Mouse (Mus musculus) limb, embryonic 14.5 days (tissue): ENCODE measurements at regions not wholly inside any gene's neighbourhood (a gene's known extent, or its start where the extent isn't known, plus 50 kb on each side); places are given as distances from the start of the nearest gene placed in this dataset.

ENCODE experiments used
- ATAC-seq: fragments of 200-750 bp; cut with Nextera tagmentation; 2 replicates; pipeline ENCODE4 v1.8.0; 2017; ENCODE audit warnings: low read depth, moderate number of reproducible peaks, moderate TSS enrichment; ENCODE audit not compliant: low FRiP score
- DNase-seq: peaks from one replicate; pipeline ENCODE4 v3.0.0-alpha.2; 2015; ENCODE audit warnings: low spot score
- H3K27ac ChIP-seq: fragments of 300-500 bp; sonication (generic); replicated peaks from 2 replicates; pipeline ENCODE4 v1.5.1; 2014; ENCODE audit warnings: low read depth, mild to moderate bottlenecking, low read length, moderate library complexity, mixed read lengths
- H3K27me3 ChIP-seq: fragments of 300-500 bp; sonication (generic); 2 replicates; pipeline ENCODE4 v1.6.1; 2014; ENCODE audit warnings: low read length, mixed read lengths; ENCODE audit not compliant: control insufficient read depth, insufficient read depth
- H3K36me3 ChIP-seq: fragments of 300-500 bp; sonication (generic); 2 replicates; pipeline ENCODE4 v1.6.1; 2014; ENCODE audit warnings: mild to moderate bottlenecking, low read length, moderate library complexity, mixed read lengths; ENCODE audit not compliant: control insufficient read depth, insufficient read depth
- H3K4me1 ChIP-seq: fragments of 300-500 bp; sonication (generic); 2 replicates; pipeline ENCODE4 v1.6.1; 2014; ENCODE audit warnings: antibody characterized with exemption, low read length, mixed read lengths; ENCODE audit not compliant: control insufficient read depth, insufficient read depth
- H3K4me2 ChIP-seq: fragments of 300-500 bp; sonication (generic); replicated peaks from 2 replicates; pipeline ENCODE4 v1.6.1; 2014; ENCODE audit warnings: low read depth, mild to moderate bottlenecking, low read length, moderate library complexity; ENCODE audit not compliant: severe bottlenecking
- H3K4me3 ChIP-seq: fragments of 300-500 bp; sonication (generic); replicated peaks from 2 replicates; pipeline ENCODE4 v1.5.1; 2014; ENCODE audit warnings: low read length
- H3K9ac ChIP-seq: fragments of 300-500 bp; sonication (generic); 2 replicates; pipeline ENCODE4 v1.6.1; 2014; ENCODE audit warnings: mild to moderate bottlenecking, low read depth, low read length, moderate library complexity; ENCODE audit not compliant: severe bottlenecking
- H3K9me3 ChIP-seq: fragments of 300-500 bp; sonication (generic); 2 replicates; pipeline ENCODE4 v1.6.1; 2016; ENCODE audit warnings: low read length; ENCODE audit not compliant: control insufficient read depth
- POLR2A ChIP-seq: fragments of 200-500 bp; IDR thresholded peaks from 2 replicates; pipeline ENCODE4 v1.8.0; 2012; ENCODE audit warnings: inconsistent platforms, mild to moderate bottlenecking, moderate library complexity, borderline replicate concordance; ENCODE audit not compliant: insufficient read depth, insufficient read length; ENCODE audit errors: extremely low read depth
- WGBS: fragments of 180-500 bp; shearing (Covaris S2); extraction: QIAGEN DNeasy Blood & Tissue Kit; methylation state at CpG from one replicate; pipeline ENCODE4 v1.1.7; 2014; 5-methylcytosine and 5-hydroxymethylcytosine counted together

DNA sequence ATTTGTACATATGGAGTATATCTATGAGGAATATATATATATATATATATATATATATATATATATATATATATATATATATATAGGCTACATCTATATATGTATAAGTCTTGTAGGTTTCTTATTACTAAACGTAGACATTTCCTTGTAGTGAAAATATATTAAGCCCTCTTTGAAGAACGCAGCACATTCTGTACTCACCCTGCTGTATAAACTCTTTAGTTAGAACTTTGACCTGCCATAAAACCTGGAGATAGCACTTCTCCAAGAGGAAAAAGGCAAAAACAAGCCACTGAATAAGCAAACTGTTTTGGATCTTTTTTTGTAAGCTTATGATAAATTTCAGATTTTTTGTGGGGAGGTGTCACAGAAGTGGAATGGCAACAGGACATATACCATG is 55.3 kb upstream of the Tent5a start:
- Histone ChIP-seq H3K36me3 (no peaks in the 10 kb centered on the region), H3K9me3 (no peaks in the 10 kb centered on the region), H3K9ac (no peak overlapping the region), H3K27ac (no peak overlapping the region), H3K4me3 (no peak overlapping the region), H3K4me2 (no peak overlapping the region), H3K4me1 (no peaks in the 10 kb centered on the region), H3K27me3 (no peaks in the 10 kb centered on the region)
- DNase-seq, result no peak
- no peak for ATAC-seq
- WGBS, result 88% methylated on average over 2 of the region's 2 CpGs
- no peak for TF ChIP-seq POLR2A

DNA sequence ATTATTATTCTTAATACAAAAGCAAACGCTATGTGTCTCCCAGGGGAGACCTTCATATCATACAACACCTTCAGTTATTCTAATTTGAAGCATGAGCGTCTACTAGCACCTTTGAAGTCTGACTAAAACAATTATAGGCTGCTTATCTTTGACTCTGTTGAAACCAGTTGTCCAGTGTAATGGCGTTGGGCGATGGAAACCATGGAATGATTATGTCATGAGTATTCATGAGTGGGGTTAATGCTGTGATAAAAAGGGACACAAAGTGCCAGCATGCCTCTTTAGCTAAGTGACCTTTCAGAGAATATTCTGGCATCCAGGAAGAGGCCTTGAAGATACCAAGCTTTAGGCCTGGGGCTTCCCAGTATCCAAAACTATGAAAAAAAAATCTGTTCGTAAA is 53.6 kb upstream of the Tent5a start:
- 70% methylated on average over 5 of the region's 5 CpGs for WGBS
- H3K9ac ChIP-seq, result no peak overlapping the region
- DNase-seq (no peak), ATAC-seq (no peak)
- no peaks in the 10 kb centered on the region for H3K9me3 ChIP-seq
- no peak overlapping the region for H3K27ac ChIP-seq
- H3K4me3 ChIP-seq, result no peak overlapping the region
- no peak overlapping the region for H3K4me2 ChIP-seq
- TF ChIP-seq POLR2A, result no peak
- no peaks in the 10 kb centered on the region for H3K27me3 ChIP-seq
- no peaks in the 10 kb centered on the region for H3K4me1 ChIP-seq
- H3K36me3 ChIP-seq, result no peaks in the 10 kb centered on the region

DNA sequence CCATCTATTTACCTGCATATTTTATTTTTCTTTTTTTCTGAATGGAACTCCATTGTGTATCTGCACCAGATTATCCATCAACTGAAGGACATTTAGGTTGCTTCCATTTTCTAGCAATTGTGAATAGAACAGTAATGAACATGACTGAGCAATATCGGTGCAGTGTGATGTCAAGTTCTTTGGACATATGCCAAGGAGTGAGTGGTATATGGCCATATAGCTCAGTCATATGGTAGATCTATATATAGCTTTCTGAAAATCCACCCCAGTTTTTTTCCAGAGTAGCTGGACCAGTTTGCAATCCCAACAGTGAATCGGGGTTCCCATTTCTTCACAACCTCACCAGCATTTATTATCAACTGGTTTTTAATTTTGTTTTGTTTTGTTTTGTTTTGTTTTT is 52.0 kb upstream of the Tent5a start:
- Histone ChIP-seq H3K4me3 (no peak overlapping the region), H3K4me1 (no peaks in the 10 kb centered on the region), H3K9ac (no peak overlapping the region), H3K27me3 (no peaks in the 10 kb centered on the region), H3K4me2 (no peak overlapping the region), H3K27ac (no peak overlapping the region), H3K9me3 (no peaks in the 10 kb centered on the region), H3K36me3 (no peaks in the 10 kb centered on the region)
- WGBS, result 83% methylated on average over 2 of the region's 2 CpGs
- no peak for ATAC-seq
- TF ChIP-seq POLR2A, result no peak
- DNase-seq, result no peak
